Mouse (Mus musculus) CH12.LX (cell line): ENCODE measurements around the gene Fam185a.

Source experiments
- BHLHE40 ChIP-seq: IDR thresholded peaks from 2 replicates; pipeline ENCODE4 v1.6.1; 2011; ENCODE audit warnings: mild to moderate bottlenecking, low read depth, low read length, improper control_type of control experiment
- CHD1 ChIP-seq: IDR thresholded peaks from 2 replicates; pipeline ENCODE4 v1.6.1; 2012; ENCODE audit warnings: low read depth, low read length, improper control_type of control experiment, inconsistent platforms
- CHD2 ChIP-seq: IDR thresholded peaks from 2 replicates; pipeline ENCODE4 v1.6.1; 2011; ENCODE audit warnings: low read length, improper control_type of control experiment
- CTCF ChIP-seq, 2 experiments: IDR thresholded peaks in 1 of 2; conservative IDR thresholded peaks in 1 of 2; 2 replicates each; pipeline ENCODE4 v1.5.1; 2011 to 2012; ENCODE audit warnings: low read depth in 2 of 2, low read length in 2 of 2, improper control_type of control experiment in 1 of 2, inconsistent platforms in 1 of 2, mild to moderate bottlenecking in 1 of 2, moderate library complexity in 1 of 2
- ELF1 ChIP-seq: IDR thresholded peaks from 2 replicates; pipeline ENCODE4 v1.6.1; 2014; ENCODE audit warnings: low read depth, mild to moderate bottlenecking, inconsistent platforms, low read length, improper control_type of control experiment
- HCFC1 ChIP-seq: IDR thresholded peaks from 2 replicates; pipeline ENCODE4 v1.6.1; 2012; ENCODE audit warnings: low read depth, mild to moderate bottlenecking, inconsistent platforms, low read length, improper control_type of control experiment
- MXI1 ChIP-seq: IDR thresholded peaks from 2 replicates; pipeline ENCODE4 v1.6.1; 2011; ENCODE audit warnings: mild to moderate bottlenecking, low read depth, low read length, improper control_type of control experiment
- NELFE ChIP-seq: IDR thresholded peaks from 2 replicates; pipeline ENCODE4 v1.6.1; 2011; ENCODE audit warnings: low read depth, low read length, improper control_type of control experiment
- POLR2A ChIP-seq: IDR thresholded peaks from 2 replicates; pipeline ENCODE4 v1.6.1; 2011; ENCODE audit warnings: low read depth, mild to moderate bottlenecking, improper control_type of control experiment, low read length
- RAD21 ChIP-seq: IDR thresholded peaks from 2 replicates; pipeline ENCODE4 v1.6.1; 2011; ENCODE audit warnings: low read depth, mild to moderate bottlenecking, low read length, improper control_type of control experiment, moderate library complexity
- USF2 ChIP-seq: conservative IDR thresholded peaks from 2 replicates; pipeline ENCODE4 v1.6.1; 2011; ENCODE audit warnings: low read depth, low read length, improper control_type of control experiment
- ZNF384 ChIP-seq: IDR thresholded peaks from 2 replicates; pipeline ENCODE4 v1.6.1; 2012; ENCODE audit warnings: low read depth, low read length, improper control_type of control experiment, inconsistent platforms

- TF ChIP-seq CTCF (conservative IDR thresholded peaks at IDR 0.05 in 1 of 2, IDR thresholded peaks at IDR 0.05 in 1 of 2; ENCODE audit: low read depth in 2 of 2, low read length in 2 of 2) (no peak), POLR2A (no peak), ZNF384 (no peak), USF2 (no peak), MXI1 (no peak), BHLHE40 (no peak), NELFE (no peak), CHD1 (no peak), ELF1 (no peak), RAD21 (no peak), HCFC1 (no peak), CHD2 (no peak)
Measured at GRCm38 (mm10) chr5:21498925-21499324, 74.2 kb downstream of the Fam185a start.
